Mouse (Mus musculus): ENCODE measurements at regions not wholly inside any gene's neighbourhood (a gene's known extent, or its start where the extent isn't known, plus 50 kb on each side); places are given as distances from the start of the nearest gene placed in this dataset.

DNA sequence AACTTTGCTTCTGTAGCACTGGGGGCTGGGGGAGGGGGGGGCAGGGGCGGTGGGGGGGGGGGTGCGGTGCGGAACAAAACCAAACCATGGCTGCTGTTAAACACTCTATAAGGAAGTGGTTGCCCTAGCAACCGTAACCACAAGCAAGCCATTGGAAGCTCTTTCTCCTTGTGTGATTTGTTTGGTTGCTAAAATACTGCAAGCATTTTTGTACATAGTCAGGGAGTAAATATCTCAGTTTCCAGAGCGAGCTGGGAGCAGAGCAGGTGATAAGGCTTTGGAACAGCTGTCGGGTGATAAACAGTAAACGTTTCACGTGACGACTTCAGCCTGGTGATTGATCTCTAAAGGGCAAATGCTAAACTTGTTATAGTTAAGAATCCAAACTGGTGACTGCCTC, 86.3 kb upstream of the Gm47985 start:
- no peak for TF ChIP-seq CTCF (IDR thresholded peaks at IDR 0.05; ENCODE audit: borderline replicate concordance, control insufficient read depth, extremely low read depth, insufficient read depth, low read length, poor library complexity)
- no peak for TF ChIP-seq POLR2A (IDR thresholded peaks at IDR 0.05; ENCODE audit: control insufficient read depth, extremely low read depth, insufficient read depth, low read length, poor library complexity)
